ENCODE assay signal across 16 mouse cellular contexts in genomic region chr7:70472786-70473185, GRCm38 (mm10).
"Had no signal": no experiment of that assay in that cellular context is flagged by ENCODE, and none has a peak within 500 bp of the region (broad histone marks: within the 10 kb centered on the region; RNA-seq: fewer than 3 reads in every experiment).

No protein-coding gene starts in this region.

- H3K4me2 ChIP-seq: neural tube, embryonic 13.5 days; neural tube, embryonic 15.5 days; stomach, embryonic 15.5 days had no signal

- H3K9ac ChIP-seq: neural tube, embryonic 13.5 days; neural tube, embryonic 15.5 days; stomach, embryonic 15.5 days had no signal

- H3K4me1 ChIP-seq: neural tube, embryonic 13.5 days; neural tube, embryonic 15.5 days; stomach, embryonic 15.5 days had no signal

- H3K9me3 ChIP-seq: neural tube, embryonic 13.5 days; neural tube, embryonic 15.5 days; stomach, embryonic 15.5 days had no signal

- H3K4me3 ChIP-seq: neural tube, embryonic 13.5 days; neural tube, embryonic 15.5 days; stomach, embryonic 15.5 days had no signal

- DNase-seq: retina, postnatal 1 day; right cerebral cortex, adult 18-20 months; right cerebral cortex, postnatal 14 days; right cerebral cortex, postnatal 25 days; right cerebral cortex, postnatal 4 days; spleen, adult 18-20 months; thymus, adult 18-20 months; thymus, adult 2 months; thymus, postnatal 14 days; thymus, postnatal 25 days; thymus, postnatal 36 days; thymus, postnatal 4 days had no signal

- H3K27me3 ChIP-seq: neural tube, embryonic 13.5 days; neural tube, embryonic 15.5 days; stomach, embryonic 15.5 days had no signal

- H3K27ac ChIP-seq: neural tube, embryonic 13.5 days; neural tube, embryonic 15.5 days; stomach, embryonic 15.5 days; stomach, postnatal 0 days had no signal

- H3K36me3 ChIP-seq: neural tube, embryonic 13.5 days; neural tube, embryonic 15.5 days; stomach, embryonic 15.5 days had no signal
